Comparison of ENCODE assay signal across 12 mouse cellular contexts in genomic region chr7:132640946-132641345, GRCm38 (mm10). TPM values are rescaled to one million over a fixed set of nuclear protein-coding genes. Genes with fewer than 3 reads are reported as not detected.
DNase-seq lines count a peak whose midpoint lies in the region; ATAC-seq and TF ChIP-seq lines count a peak whose summit lies in the region.
"Had no signal": no experiment of that assay in that cellular context is flagged by ENCODE, and none has a peak within 500 bp of the region (broad histone marks: within the 10 kb centered on the region; RNA-seq: fewer than 3 reads in every experiment).

No protein-coding gene starts in this region.

- no peak for TF ChIP-seq CTCF in cerebellum, adult 2 months (IDR thresholded peaks at IDR 0.05; ENCODE audit: borderline replicate concordance, insufficient read depth, low read depth, low read length)
- no peak for TF ChIP-seq CTCF in lung, adult 2 months (IDR thresholded peaks at IDR 0.05; ENCODE audit: insufficient read depth, low read length)
- TF ChIP-seq CTCF in liver, postnatal 0 days (IDR thresholded peaks at IDR 0.05; ENCODE audit: low read depth): no peak

- no peak for TF ChIP-seq POLR2A in cerebellum, adult 2 months (IDR thresholded peaks at IDR 0.05; ENCODE audit: borderline replicate concordance, insufficient read depth, low read length)
- no peak for TF ChIP-seq POLR2A in lung, adult 2 months (IDR thresholded peaks at IDR 0.05; ENCODE audit: borderline replicate concordance, extremely low read depth, low read depth, low read length)

- no peak overlapping the region for H3K9ac ChIP-seq in lung, embryonic 15.5 days
- H3K9ac ChIP-seq in hindbrain, embryonic 11.5 days (ENCODE audit: low read depth, low read length): no peak overlapping the region
- no peak overlapping the region for H3K9ac ChIP-seq in liver, postnatal 0 days (replicated peaks)
- H3K9ac ChIP-seq: liver, embryonic 14.5 days had no signal

- no peak overlapping the region for H3K4me2 ChIP-seq in lung, embryonic 15.5 days
- H3K4me2 ChIP-seq in hindbrain, embryonic 11.5 days (replicated peaks; ENCODE audit: low read depth, low read length): no peak overlapping the region
- no peak overlapping the region for H3K4me2 ChIP-seq in liver, postnatal 0 days (ENCODE audit: low read depth, low read length)

- ATAC-seq in lung, embryonic 15.5 days (ENCODE audit: borderline replicate concordance, extremely low read depth, low FRiP score, low TSS enrichment): 0 out of 2 replicates have a peak, but pooled peaks have one; percentile 24
- ATAC-seq in hindbrain, embryonic 11.5 days (ENCODE audit: low FRiP score): peak; percentile 38; the same call in 1 of the 2 replicates
- no peak for ATAC-seq in liver, postnatal 0 days

- H3K9me3 ChIP-seq in lung, embryonic 15.5 days: no peaks in the 10 kb centered on the region
- H3K9me3 ChIP-seq in hindbrain, embryonic 11.5 days (ENCODE audit: control insufficient read depth, low read length): no peaks in the 10 kb centered on the region
- no peaks in the 10 kb centered on the region for H3K9me3 ChIP-seq in liver, postnatal 0 days (ENCODE audit: low read length)

- 0 out of 2 replicates have a peak, but pooled peaks cover 4% of the 10 kb centered on the region for H3K4me1 ChIP-seq in cerebellum, adult 2 months (ENCODE audit: control insufficient read depth, insufficient read depth, low read length)
- peaks cover 14% of the 10 kb centered on the region for H3K4me1 ChIP-seq in lung, embryonic 15.5 days
- H3K4me1 ChIP-seq in lung, adult 2 months (ENCODE audit: control insufficient read depth, insufficient read depth, low read length): no peaks in the 10 kb centered on the region; the same call in 1 of the 2 replicates
- H3K4me1 ChIP-seq in hindbrain, embryonic 11.5 days (replicated peaks; ENCODE audit: control insufficient read depth, insufficient read depth, low read length): 0 out of 2 replicates have a peak, but pooled peaks cover 2% of the 10 kb centered on the region
- H3K4me1 ChIP-seq in liver, postnatal 0 days (ENCODE audit: insufficient read depth): no peaks in the 10 kb centered on the region

- no peaks in the 10 kb centered on the region for H3K27me3 ChIP-seq in cerebellum, adult 2 months (ENCODE audit: control insufficient read depth, insufficient read depth, low read length)
- no peaks in the 10 kb centered on the region for H3K27me3 ChIP-seq in lung, embryonic 15.5 days
- no peaks in the 10 kb centered on the region for H3K27me3 ChIP-seq in hindbrain, embryonic 11.5 days (ENCODE audit: control insufficient read depth, insufficient read depth, low read length)
- no peaks in the 10 kb centered on the region for H3K27me3 ChIP-seq in liver, postnatal 0 days (ENCODE audit: insufficient read depth, low read length)

- H3K27ac ChIP-seq in cerebellum, adult 2 months (ENCODE audit: insufficient read depth, low read length): no peak overlapping the region
- H3K27ac ChIP-seq in lung, embryonic 15.5 days: no peak overlapping the region
- no peak overlapping the region for H3K27ac ChIP-seq in hindbrain, embryonic 11.5 days (ENCODE audit: low read depth, low read length)
- no peak overlapping the region for H3K27ac ChIP-seq in liver, postnatal 0 days (ENCODE audit: low read depth)
- H3K27ac ChIP-seq: liver, embryonic 14.5 days had no signal

- no peak overlapping the region for H3K4me3 ChIP-seq in cerebellum, adult 2 months (replicated peaks; ENCODE audit: insufficient read depth, low read depth, low read length)
- H3K4me3 ChIP-seq in lung, embryonic 15.5 days: no peak overlapping the region
- no peak overlapping the region for H3K4me3 ChIP-seq in lung, adult 2 months (replicated peaks; ENCODE audit: extremely low read depth, low read depth, low read length)
- H3K4me3 ChIP-seq in hindbrain, embryonic 11.5 days (ENCODE audit: low read depth, low read length): no peak overlapping the region
- no peak overlapping the region for H3K4me3 ChIP-seq in liver, postnatal 0 days (ENCODE audit: low read depth, low read length)

- TF ChIP-seq EP300 in liver, postnatal 0 days (IDR thresholded peaks at IDR 0.05; ENCODE audit: low read depth): no peak

- DNase-seq in cerebellum, adult 2 months: peak; percentile 28 to 37
- no peak for DNase-seq in cerebellum, adult 9-10 months
- DNase-seq in lung, adult 2 months: no peak
- peak; percentile 12 for DNase-seq in hindbrain, embryonic 11.5 days (ENCODE audit: low spot score)
- DNase-seq in kidney, postnatal 4 days: peak; percentile 82 to 87
- DNase-seq in yolk sac, embryonic 10.5 days (ENCODE audit: low spot score): no peak
- DNase-seq in liver, postnatal 0 days: no peak
- DNase-seq: gastrocnemius, postnatal 36 days; thymus, postnatal 4 days had no signal

- H3K36me3 ChIP-seq in lung, embryonic 15.5 days: no peaks in the 10 kb centered on the region
- no peaks in the 10 kb centered on the region for H3K36me3 ChIP-seq in hindbrain, embryonic 11.5 days (ENCODE audit: control insufficient read depth, insufficient read depth, low read length)
- no peaks in the 10 kb centered on the region for H3K36me3 ChIP-seq in liver, postnatal 0 days (replicated peaks; ENCODE audit: insufficient read depth, low read length)

- WGBS in cerebellum, adult 2 months: 18% methylated on average over 9 of the region's 9 CpGs
- 25% methylated on average over 9 of the region's 9 CpGs for WGBS in lung, embryonic 15.5 days
- 37% methylated on average over 9 of the region's 9 CpGs for WGBS in lung, adult 2 months
- 44% methylated on average over 9 of the region's 9 CpGs for whole genome bisulfite sequencing in hindbrain, embryonic 11.5 days
- WGBS in liver, postnatal 0 days (ENCODE audit: insufficient replicate concordance): 59% methylated on average over 9 of the region's 9 CpGs

RNA-seq across cellular contexts. Expression of gene Lhpp, which starts 30.5 kb away (rescaled TPM):
- 26.7 and 30.4 TPM in 2 replicates for polyA plus RNA-seq in cerebellum, adult 2 months (2012; rRNA removed)
- polyA plus RNA-seq in lung, embryonic 15.5 days (2015; fragmentation: Nextera tagmentation; extraction: Ambion mirVana): 19.1 and 20.8 TPM in 2 replicates
- polyA plus RNA-seq in lung, adult 2 months (2012; rRNA removed): 12.4 and 17.1 TPM in 2 replicates
- polyA plus RNA-seq in hindbrain, embryonic 11.5 days (2014; fragmentation: Nextera tagmentation; extraction: Ambion mirVana): 20.4 and 22.4 TPM in 2 replicates
- polyA plus RNA-seq in liver, postnatal 0 days (2015; fragmentation: Nextera tagmentation; extraction: Ambion mirVana): 9.0 and 10.4 TPM in 2 replicates

RNA-seq across cellular contexts. Expression of gene Nkx1-2, which starts 41.5 kb away (rescaled TPM):
- polyA plus RNA-seq in cerebellum, adult 2 months (2012; rRNA removed): not detected in 2 replicates
- not detected in 2 replicates for polyA plus RNA-seq in lung, embryonic 15.5 days (2015; fragmentation: Nextera tagmentation; extraction: Ambion mirVana)
- not detected in 2 replicates for polyA plus RNA-seq in lung, adult 2 months (2012; rRNA removed)
- 4.5 and 6.8 TPM in 2 replicates for polyA plus RNA-seq in hindbrain, embryonic 11.5 days (2014; fragmentation: Nextera tagmentation; extraction: Ambion mirVana)
- not detected in 2 replicates for polyA plus RNA-seq in liver, postnatal 0 days (2015; fragmentation: Nextera tagmentation; extraction: Ambion mirVana)
- polyA plus RNA-seq: large intestine, adult 2 months had no signal

Comparison
In these comparisons a context has a peak if more than half of its experiments do, and no peak if none do; other contexts are left out.
1. DNase-seq: peak in cerebellum, adult 2 months (2 of 2), hindbrain, embryonic 11.5 days (single experiment) and kidney, postnatal 4 days (2 of 2); none in cerebellum, adult 9-10 months (single experiment), lung, adult 2 months (single experiment), yolk sac, embryonic 10.5 days (single experiment) and liver, postnatal 0 days (single experiment).